Comparison of ENCODE assay signal across 28 mouse cellular contexts in the genomic region with DNA sequence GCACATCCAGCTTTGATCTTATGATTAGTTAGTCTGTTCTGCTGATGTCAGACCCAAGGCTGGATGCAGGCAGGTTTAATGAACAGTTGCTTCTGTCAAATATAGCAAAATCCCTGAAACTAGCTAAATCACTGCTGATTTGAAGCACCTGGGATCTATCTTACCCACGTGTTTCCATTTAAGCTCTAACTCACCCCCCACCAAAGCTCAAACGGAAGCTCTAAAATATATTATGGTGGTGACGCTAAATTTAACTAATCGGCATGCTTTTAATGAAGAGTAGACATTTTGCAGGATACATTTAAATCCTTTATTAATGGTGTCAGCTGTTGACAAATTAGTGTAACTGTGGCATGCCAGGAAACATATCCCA.
A peak's percentile ranks its signal among the peaks of the same experiment; 100 is the strongest.
DNase-seq lines count a peak whose midpoint lies in the region; ATAC-seq lines count a peak whose summit lies in the region.
"Had no signal": no experiment of that assay in that cellular context is flagged by ENCODE, and none has a peak within 500 bp of the region (broad histone marks: within the 10 kb centered on the region; RNA-seq: fewer than 3 reads in every experiment).

No protein-coding gene starts in this region.

- DNase-seq in embryo, embryonic 11 days: peak; percentile 32
- no peak for DNase-seq in embryo, embryonic 9.5 days (ENCODE audit: extremely low spot score)
- DNase-seq in ovary, postnatal 14 days (ENCODE audit: low spot score): no peak
- no peak for DNase-seq in urinary bladder, adult 2 months (ENCODE audit: low spot score)
- DNase-seq: adrenal gland, adult 8-10 months; heart, adult 2 months; heart, postnatal 4 days; kidney, adult 9 months; kidney, postnatal 10 days; lung, adult 2 months; lung, postnatal 10 days; retina, postnatal 1 day; right cerebral cortex, postnatal 25 days; spleen, adult 18-20 months; thymus, postnatal 14 days had no signal

- ATAC-seq in hindbrain, embryonic 16.5 days: peak; percentile 31; the same call in 1 of the 2 replicates
- ATAC-seq in hindbrain, embryonic 13.5 days (ENCODE audit: low FRiP score): no peak
- peak; percentile 44 for ATAC-seq in forebrain, embryonic 16.5 days
- ATAC-seq: intestine, postnatal 0 days had no signal

- no peak overlapping the region for H3K4me3 ChIP-seq in hindbrain, embryonic 16.5 days (ENCODE audit: low read length)
- no peak overlapping the region for H3K4me3 ChIP-seq in hindbrain, embryonic 13.5 days
- no peak overlapping the region for H3K4me3 ChIP-seq in forebrain, embryonic 16.5 days (replicated peaks; ENCODE audit: low read length)
- H3K4me3 ChIP-seq: heart, adult 2 months; heart, embryonic 12.5 days; left cerebral cortex, adult 2 months; limb, embryonic 15.5 days; midbrain, embryonic 13.5 days; neural tube, embryonic 13.5 days had no signal

- WGBS in hindbrain, embryonic 16.5 days: 51% methylated on average over 4 of the region's 4 CpGs
- WGBS in hindbrain, embryonic 13.5 days: 56% methylated on average over 4 of the region's 4 CpGs
- WGBS in forebrain, embryonic 16.5 days: 30% methylated on average over 4 of the region's 4 CpGs

- no peak overlapping the region for H3K9ac ChIP-seq in hindbrain, embryonic 16.5 days (ENCODE audit: low read depth, low read length)
- H3K9ac ChIP-seq in hindbrain, embryonic 13.5 days: no peak overlapping the region
- H3K9ac ChIP-seq in forebrain, embryonic 16.5 days (replicated peaks; ENCODE audit: low read depth, low read length): no peak overlapping the region
- H3K9ac ChIP-seq: heart, embryonic 12.5 days; hindbrain, embryonic 14.5 days; limb, embryonic 15.5 days; liver, embryonic 14.5 days; midbrain, embryonic 13.5 days; neural tube, embryonic 13.5 days had no signal

- H3K27ac ChIP-seq in hindbrain, embryonic 16.5 days (ENCODE audit: low read depth, low read length): no peak overlapping the region
- H3K27ac ChIP-seq in hindbrain, embryonic 13.5 days: no peak overlapping the region
- H3K27ac ChIP-seq in forebrain, embryonic 16.5 days (ENCODE audit: low read length): no peak overlapping the region
- H3K27ac ChIP-seq: heart, adult 2 months; hindbrain, embryonic 14.5 days; limb, embryonic 15.5 days; liver, embryonic 14.5 days; macrophage; midbrain, embryonic 13.5 days; neural tube, embryonic 13.5 days had no signal

- H3K36me3 ChIP-seq in hindbrain, embryonic 16.5 days (ENCODE audit: control insufficient read depth, insufficient read depth, low read length): no peaks in the 10 kb centered on the region
- no peaks in the 10 kb centered on the region for H3K36me3 ChIP-seq in hindbrain, embryonic 13.5 days
- no peaks in the 10 kb centered on the region for H3K36me3 ChIP-seq in forebrain, embryonic 16.5 days (ENCODE audit: control insufficient read depth, insufficient read depth)
- H3K36me3 ChIP-seq: G1E; heart, embryonic 12.5 days; limb, embryonic 15.5 days; midbrain, embryonic 13.5 days; neural tube, embryonic 13.5 days had no signal

- no peaks in the 10 kb centered on the region for H3K27me3 ChIP-seq in hindbrain, embryonic 16.5 days (replicated peaks; ENCODE audit: control insufficient read depth, insufficient read depth, low read length)
- no peaks in the 10 kb centered on the region for H3K27me3 ChIP-seq in hindbrain, embryonic 13.5 days
- H3K27me3 ChIP-seq in forebrain, embryonic 16.5 days (replicated peaks; ENCODE audit: control insufficient read depth, insufficient read depth, low read length): no peaks in the 10 kb centered on the region
- H3K27me3 ChIP-seq: heart, embryonic 12.5 days; limb, embryonic 15.5 days; midbrain, embryonic 13.5 days; neural tube, embryonic 13.5 days had no signal

- H3K4me1 ChIP-seq in hindbrain, embryonic 16.5 days (ENCODE audit: control insufficient read depth, insufficient read depth, low read depth, low read length): no peaks in the 10 kb centered on the region
- peaks cover 5% of the 10 kb centered on the region; the same call in 1 of the 2 replicates for H3K4me1 ChIP-seq in hindbrain, embryonic 13.5 days (replicated peaks)
- H3K4me1 ChIP-seq in forebrain, embryonic 16.5 days (replicated peaks; ENCODE audit: control insufficient read depth, insufficient read depth, low read length): peaks cover 3% of the 10 kb centered on the region; the same call in 1 of the 2 replicates

- H3K4me2 ChIP-seq in hindbrain, embryonic 16.5 days (ENCODE audit: low read length): no peak overlapping the region
- no peak overlapping the region for H3K4me2 ChIP-seq in hindbrain, embryonic 13.5 days
- H3K4me2 ChIP-seq in forebrain, embryonic 16.5 days (ENCODE audit: low read length): no peak overlapping the region
- H3K4me2 ChIP-seq: heart, embryonic 12.5 days; hindbrain, embryonic 14.5 days; limb, embryonic 15.5 days; midbrain, embryonic 13.5 days; neural tube, embryonic 13.5 days had no signal

- no peaks in the 10 kb centered on the region for H3K9me3 ChIP-seq in hindbrain, embryonic 16.5 days (ENCODE audit: control insufficient read depth, low read length)
- H3K9me3 ChIP-seq in hindbrain, embryonic 13.5 days: no peaks in the 10 kb centered on the region
- no peaks in the 10 kb centered on the region for H3K9me3 ChIP-seq in forebrain, embryonic 16.5 days (ENCODE audit: control insufficient read depth, low read length)
- H3K9me3 ChIP-seq: G1E; heart, embryonic 12.5 days; limb, embryonic 15.5 days; midbrain, embryonic 13.5 days; neural tube, embryonic 13.5 days had no signal
